Mouse (Mus musculus): ENCODE measurements around the gene Vmn1r9. TPM values are rescaled to one million over a fixed set of nuclear protein-coding genes. Genes with fewer than 3 reads are reported as not detected.
A peak's percentile ranks its signal among the peaks of the same experiment; 100 is the strongest.
"Not testable (repeated sequence)": the region's sequence is repeated elsewhere in the genome, so short reads cannot be mapped to it uniquely, and the experiment has no call there.

Gene Vmn1r9
- polyA plus RNA-seq (2014; fragmentation: Nextera tagmentation; extraction: Ambion mirVana) = not detected in 2 replicates

- Histone ChIP-seq H3K9me3 (ENCODE audit: control insufficient read depth, low read length) (no peaks in the 10 kb centered on the region), H3K27me3 (ENCODE audit: control insufficient read depth, insufficient read depth, low read length) (no peaks in the 10 kb centered on the region), H3K27ac (ENCODE audit: low read depth, low read length) (no peak within 1 kb of the TSS), H3K36me3 (ENCODE audit: control insufficient read depth, insufficient read depth, low read length) (no peaks in the 10 kb centered on the region), H3K4me1 (replicated peaks; ENCODE audit: control insufficient read depth, insufficient read depth, low read length) (no peaks in the 10 kb centered on the region), H3K4me3 (ENCODE audit: low read depth, low read length) (no peak within 1 kb of the TSS), H3K4me2 (replicated peaks; ENCODE audit: low read depth, low read length) (no peak within 1 kb of the TSS), H3K9ac (ENCODE audit: low read depth, low read length) (no peak within 1 kb of the TSS)
- DNase-seq (ENCODE audit: low spot score) (no peak), ATAC-seq (ENCODE audit: low FRiP score) (no peak)
- 88% methylated on average over 2 of the region's 2 CpGs for WGBS
Measured at GRCm38 (mm10) chr6:57066487-57066886, at the start of gene Vmn1r9. Gene Vmn1r9, plus strand, starts transcription at chr6:57066787.

- not testable (repeated sequence) for DNase-seq (ENCODE audit: low spot score); H3K4me2 ChIP-seq (replicated peaks; ENCODE audit: low read depth, low read length); H3K36me3 ChIP-seq (ENCODE audit: control insufficient read depth, insufficient read depth, low read length); H3K9me3 ChIP-seq (ENCODE audit: control insufficient read depth, low read length); H3K4me3 ChIP-seq (ENCODE audit: low read depth, low read length); ATAC-seq (ENCODE audit: low FRiP score); H3K4me1 ChIP-seq (replicated peaks; ENCODE audit: control insufficient read depth, insufficient read depth, low read length); H3K9ac ChIP-seq (ENCODE audit: low read depth, low read length); H3K27ac ChIP-seq (ENCODE audit: low read depth, low read length); H3K27me3 ChIP-seq (ENCODE audit: control insufficient read depth, insufficient read depth, low read length)
- WGBS = 86% methylated on average over 2 of the region's 2 CpGs
Measured at GRCm38 (mm10) chr6:57025224-57025623, 41.4 kb upstream of the Vmn1r9 start, which contains the start of gene Vmn1r7. Gene Vmn1r7, minus strand, starts transcription at chr6:57025324.

- no peak within 1 kb of the TSS for H3K4me3 ChIP-seq (ENCODE audit: low read depth, low read length)
- no peaks in the 10 kb centered on the region for H3K27me3 ChIP-seq (ENCODE audit: control insufficient read depth, insufficient read depth, low read length)
- H3K9ac ChIP-seq (ENCODE audit: low read depth, low read length) = no peak within 1 kb of the TSS
- H3K36me3 ChIP-seq (ENCODE audit: control insufficient read depth, insufficient read depth, low read length) = no peaks in the 10 kb centered on the region
- no peak within 1 kb of the TSS for H3K27ac ChIP-seq (ENCODE audit: low read depth, low read length)
- no peaks in the 10 kb centered on the region for H3K9me3 ChIP-seq (ENCODE audit: control insufficient read depth, low read length)
- H3K4me2 ChIP-seq (replicated peaks; ENCODE audit: low read depth, low read length) = no peak within 1 kb of the TSS
- ATAC-seq (ENCODE audit: low FRiP score) = no peak
- DNase-seq (ENCODE audit: low spot score) = no peak
- no peaks in the 10 kb centered on the region for H3K4me1 ChIP-seq (replicated peaks; ENCODE audit: control insufficient read depth, insufficient read depth, low read length)
Measured at GRCm38 (mm10) chr6:57031984-57032383, 34.6 kb upstream of the Vmn1r9 start, which contains the start of gene Vmn1r8. Gene Vmn1r8, plus strand, starts transcription at chr6:57032284.

GRCm38 (mm10) chr6:57034674-57035073 is 31.9 kb upstream of the Vmn1r9 start:
- ATAC-seq (ENCODE audit: low FRiP score) = no peak
- H3K9ac ChIP-seq (ENCODE audit: low read depth, low read length) = no peak overlapping the region
- 93% methylated on average over 2 of the region's 2 CpGs for WGBS

GRCm38 (mm10) chr6:57063730-57064129 is 2.9 kb upstream of the Vmn1r9 start:
- Histone ChIP-seq H3K4me3 (ENCODE audit: low read depth, low read length) (no peak overlapping the region), H3K27ac (ENCODE audit: low read depth, low read length) (no peak overlapping the region), H3K27me3 (ENCODE audit: control insufficient read depth, insufficient read depth, low read length) (no peaks in the 10 kb centered on the region), H3K4me1 (replicated peaks; ENCODE audit: control insufficient read depth, insufficient read depth, low read length) (no peaks in the 10 kb centered on the region), H3K9me3 (ENCODE audit: control insufficient read depth, low read length) (no peaks in the 10 kb centered on the region), H3K4me2 (replicated peaks; ENCODE audit: low read depth, low read length) (no peak overlapping the region), H3K36me3 (ENCODE audit: control insufficient read depth, insufficient read depth, low read length) (no peaks in the 10 kb centered on the region), H3K9ac (ENCODE audit: low read depth, low read length) (no peak overlapping the region)
- DNase-seq (ENCODE audit: low spot score) (peak; percentile 1), ATAC-seq (ENCODE audit: low FRiP score) (no peak)

More at GRCm38 (mm10) chr6:57034674-57035073, 31.9 kb upstream of the Vmn1r9 start:
- Histone ChIP-seq H3K9me3 (ENCODE audit: control insufficient read depth, low read length) (no peaks in the 10 kb centered on the region), H3K4me2 (replicated peaks; ENCODE audit: low read depth, low read length) (no peak overlapping the region), H3K36me3 (ENCODE audit: control insufficient read depth, insufficient read depth, low read length) (no peaks in the 10 kb centered on the region), H3K27ac (ENCODE audit: low read depth, low read length) (no peak overlapping the region), H3K4me1 (replicated peaks; ENCODE audit: control insufficient read depth, insufficient read depth, low read length) (no peaks in the 10 kb centered on the region), H3K4me3 (ENCODE audit: low read depth, low read length) (no peak overlapping the region), H3K27me3 (ENCODE audit: control insufficient read depth, insufficient read depth, low read length) (no peaks in the 10 kb centered on the region)
- no peak for DNase-seq (ENCODE audit: low spot score)

- H3K36me3 ChIP-seq (ENCODE audit: control insufficient read depth, insufficient read depth, low read length) = no peaks in the 10 kb centered on the region
- no peak overlapping the region for H3K9ac ChIP-seq (ENCODE audit: low read depth, low read length)
- H3K27me3 ChIP-seq (ENCODE audit: control insufficient read depth, insufficient read depth, low read length) = no peaks in the 10 kb centered on the region
- H3K4me3 ChIP-seq (ENCODE audit: low read depth, low read length) = no peak overlapping the region
- H3K9me3 ChIP-seq (ENCODE audit: control insufficient read depth, low read length) = no peaks in the 10 kb centered on the region
- WGBS = 62% methylated on average over 1 of the region's 1 CpGs
- H3K27ac ChIP-seq (ENCODE audit: low read depth, low read length) = no peak overlapping the region
- DNase-seq (ENCODE audit: low spot score) (peak; percentile 5), ATAC-seq (ENCODE audit: low FRiP score) (no peak)
- H3K4me2 ChIP-seq (replicated peaks; ENCODE audit: low read depth, low read length) = no peak overlapping the region
- H3K4me1 ChIP-seq (replicated peaks; ENCODE audit: control insufficient read depth, insufficient read depth, low read length) = no peaks in the 10 kb centered on the region
Measured at GRCm38 (mm10) chr6:57106358-57106757, 39.8 kb downstream of the Vmn1r9 start.

GRCm38 (mm10) chr6:57109154-57109553 is 42.6 kb downstream of the Vmn1r9 start, which contains the start of gene Vmn1r10:
Gene Vmn1r10, plus strand, starts transcription at chr6:57109454.
- no peak within 1 kb of the TSS for H3K4me3 ChIP-seq (ENCODE audit: low read depth, low read length)
- H3K4me1 ChIP-seq (replicated peaks; ENCODE audit: control insufficient read depth, insufficient read depth, low read length) = no peaks in the 10 kb centered on the region
- no peak for ATAC-seq (ENCODE audit: low FRiP score)
- no peak for DNase-seq (ENCODE audit: low spot score)
- no peak within 1 kb of the TSS for H3K9ac ChIP-seq (ENCODE audit: low read depth, low read length)
- H3K36me3 ChIP-seq (ENCODE audit: control insufficient read depth, insufficient read depth, low read length) = no peaks in the 10 kb centered on the region
- H3K4me2 ChIP-seq (replicated peaks; ENCODE audit: low read depth, low read length) = no peak within 1 kb of the TSS
- H3K27ac ChIP-seq (ENCODE audit: low read depth, low read length) = no peak within 1 kb of the TSS
- no peaks in the 10 kb centered on the region for H3K9me3 ChIP-seq (ENCODE audit: control insufficient read depth, low read length)
- no peaks in the 10 kb centered on the region for H3K27me3 ChIP-seq (ENCODE audit: control insufficient read depth, insufficient read depth, low read length)
- 84% methylated on average over 3 of the region's 3 CpGs for WGBS

Other genes with a start within 250 kb of the Vmn1r9 start
- 55.4 and 61.4 TPM in 2 replicates for gene Fkbp9, start 234.7 kb upstream of the Vmn1r9 start, polyA plus RNA-seq (2014; fragmentation: Nextera tagmentation; extraction: Ambion mirVana)
- 98.1 and 102 TPM in 2 replicates for gene Nt5c3, start 142.9 kb upstream of the Vmn1r9 start, polyA plus RNA-seq (2014; fragmentation: Nextera tagmentation; extraction: Ambion mirVana)
- gene Vmn1r4, start 142.8 kb upstream of the Vmn1r9 start, polyA plus RNA-seq (2014; fragmentation: Nextera tagmentation; extraction: Ambion mirVana) = 0.15 and 0.38 TPM in 2 replicates
- not detected in 2 replicates for gene Vmn1r5, start 96.5 kb upstream of the Vmn1r9 start, polyA plus RNA-seq (2014; fragmentation: Nextera tagmentation; extraction: Ambion mirVana)
- not detected in 2 replicates for gene Vmn1r6, start 69.5 kb upstream of the Vmn1r9 start, polyA plus RNA-seq (2014; fragmentation: Nextera tagmentation; extraction: Ambion mirVana)
- not detected in 2 replicates for gene Vmn1r7, start 41.5 kb upstream of the Vmn1r9 start, polyA plus RNA-seq (2014; fragmentation: Nextera tagmentation; extraction: Ambion mirVana)
- not detected in 2 replicates for gene Vmn1r8, start 34.5 kb upstream of the Vmn1r9 start, polyA plus RNA-seq (2014; fragmentation: Nextera tagmentation; extraction: Ambion mirVana)
- gene Vmn1r10, start 42.7 kb downstream of the Vmn1r9 start, polyA plus RNA-seq (2014; fragmentation: Nextera tagmentation; extraction: Ambion mirVana) = not detected in 2 replicates
- gene Vmn1r11, start 66.7 kb downstream of the Vmn1r9 start, polyA plus RNA-seq (2014; fragmentation: Nextera tagmentation; extraction: Ambion mirVana) = not detected in 2 replicates
- not detected in 2 replicates for gene Vmn1r12, start 90.1 kb downstream of the Vmn1r9 start, polyA plus RNA-seq (2014; fragmentation: Nextera tagmentation; extraction: Ambion mirVana)
- gene Vmn1r13, start 136.5 kb downstream of the Vmn1r9 start, polyA plus RNA-seq (2014; fragmentation: Nextera tagmentation; extraction: Ambion mirVana) = not detected in 2 replicates
- not detected in 2 replicates for gene Vmn1r14, start 164.9 kb downstream of the Vmn1r9 start, polyA plus RNA-seq (2014; fragmentation: Nextera tagmentation; extraction: Ambion mirVana)
- gene Vmn1r15, start 191.2 kb downstream of the Vmn1r9 start, polyA plus RNA-seq (2014; fragmentation: Nextera tagmentation; extraction: Ambion mirVana) = not detected in 2 replicates